Mouse (Mus musculus): Measurements from ENCODE around the gene Gna13. TPM values are rescaled to one million over a fixed set of nuclear protein-coding genes. Genes with fewer than 3 reads are reported as not detected.

Gene Gna13
- total and polyA plus RNA-seq, 3 experiments, result 51.0 to 102 (median 56.6) TPM

GRCm38 (mm10) chr11:109357171-109357570 lies 5.5 kb upstream of the Gna13 start:
- TF ChIP-seq CTCF (IDR thresholded peaks at IDR 0.05 in 2 of 3, conservative IDR thresholded peaks at IDR 0.05 in 1 of 3; ENCODE audit: control insufficient read depth in 1 of 3, insufficient read depth in 1 of 3, low read depth in 2 of 3, low read length in 3 of 3, poor library complexity in 1 of 3, severe bottlenecking in 1 of 3), result no peak
- TF ChIP-seq TBP (IDR thresholded peaks at IDR 0.05; ENCODE audit: low read depth, low read length), result no peak
- no peak for TF ChIP-seq TCF12 (IDR thresholded peaks at IDR 0.05; ENCODE audit: low read depth, low read length)
- no peak for TF ChIP-seq MYC (IDR thresholded peaks at IDR 0.05; ENCODE audit: low read depth, low read length)
- TF ChIP-seq POLR2A (IDR thresholded peaks at IDR 0.05; ENCODE audit: control insufficient read depth in 1 of 2, insufficient read depth in 1 of 2, low read depth in 1 of 2, low read length in 2 of 2, poor library complexity in 1 of 2), result no peak
- no peak for TF ChIP-seq SIN3A (IDR thresholded peaks at IDR 0.05; ENCODE audit: low read length)
- no peak for TF ChIP-seq E2F4 (IDR thresholded peaks at IDR 0.05; ENCODE audit: borderline replicate concordance, low read depth, low read length)
- TF ChIP-seq ZNF384 (IDR thresholded peaks at IDR 0.05; ENCODE audit: low read depth, low read length), result no peak
- no peak for TF ChIP-seq RAD21 (IDR thresholded peaks at IDR 0.05; ENCODE audit: low read depth, low read length)
- TF ChIP-seq BHLHE40 (IDR thresholded peaks at IDR 0.05; ENCODE audit: borderline replicate concordance, low read depth, low read length), result no peak
- no peak for TF ChIP-seq MAX (IDR thresholded peaks at IDR 0.05; ENCODE audit: low read length)
- no peak for TF ChIP-seq TAL1 (IDR thresholded peaks at IDR 0.05; ENCODE audit: low read length)
- TF ChIP-seq CHD1 (IDR thresholded peaks at IDR 0.05; ENCODE audit: low read depth, low read length), result no peak
- no peak for TF ChIP-seq ZMIZ1 (IDR thresholded peaks at IDR 0.05; ENCODE audit: low read depth, low read length)
- no peak for TF ChIP-seq ZKSCAN1 (IDR thresholded peaks at IDR 0.05; ENCODE audit: low read depth, low read length)
- Histone ChIP-seq H3K27ac (ENCODE audit: control insufficient read depth, low read depth, low read length) (no peak overlapping the region), H3K79me2 (ENCODE audit: control insufficient read depth, insufficient read depth, low read length, poor library complexity) (peaks cover 3% of the 10 kb centered on the region; the same call in 1 of the 2 replicates), H3K36me3 (ENCODE audit: control insufficient read depth in 1 of 2, insufficient read depth in 2 of 2, low read length in 2 of 2) (peaks cover 0 to 25% of the 10 kb centered on the region in 2 experiments; a peak in 2 of 4 replicates), H3K27me3 (ENCODE audit: control insufficient read depth in 1 of 2, insufficient read depth in 2 of 2, low read length in 2 of 2) (no peaks in the 10 kb centered on the region), H3K4me3 (ENCODE audit: control insufficient read depth in 1 of 2, insufficient read depth in 1 of 2, low read depth in 2 of 2, low read length in 2 of 2) (no peak overlapping the region), H3K9me3 (replicated peaks; ENCODE audit: insufficient read depth, low read length) (no peaks in the 10 kb centered on the region), H3K9ac (ENCODE audit: control insufficient read depth, low read depth, low read length, poor library complexity, severe bottlenecking) (no peak overlapping the region), H3K4me1 (ENCODE audit: control insufficient read depth in 1 of 2, insufficient read depth in 2 of 2, low read length in 2 of 2) (peaks cover 26 to 27% of the 10 kb centered on the region in 2 experiments)
- DNase-seq (ENCODE audit: low read depth, low spot score), result no peak

- H3K9ac ChIP-seq (ENCODE audit: control insufficient read depth, low read depth, low read length, poor library complexity, severe bottlenecking), result no peak overlapping the region
- no peak for DNase-seq (ENCODE audit: low read depth, low spot score)
- no peaks in the 10 kb centered on the region for H3K9me3 ChIP-seq (replicated peaks; ENCODE audit: insufficient read depth, low read length)
- H3K79me2 ChIP-seq (ENCODE audit: control insufficient read depth, insufficient read depth, low read length, poor library complexity), result peaks cover 13% of the 10 kb centered on the region
- peak overlapping the region; percentile 8; the same call in 1 of the 2 replicates for H3K27ac ChIP-seq (ENCODE audit: control insufficient read depth, low read depth, low read length)
- H3K27me3 ChIP-seq (ENCODE audit: control insufficient read depth in 1 of 2, insufficient read depth in 2 of 2, low read length in 2 of 2), result no peaks in the 10 kb centered on the region
- peaks cover 18 to 21% of the 10 kb centered on the region in 2 experiments for H3K4me1 ChIP-seq (ENCODE audit: control insufficient read depth in 1 of 2, insufficient read depth in 2 of 2, low read length in 2 of 2)
- TF ChIP-seq ETS1 (IDR thresholded peaks at IDR 0.05; ENCODE audit: low read depth, low read length) (no peak), NELFE (IDR thresholded peaks at IDR 0.05; ENCODE audit: low read depth, low read length) (no peak), KAT2A (conservative IDR thresholded peaks at IDR 0.05; ENCODE audit: low read depth, low read length) (no peak), TCF12 (IDR thresholded peaks at IDR 0.05; ENCODE audit: low read depth, low read length) (no peak), BHLHE40 (IDR thresholded peaks at IDR 0.05; ENCODE audit: borderline replicate concordance, low read depth, low read length) (no peak), ZC3H11A (IDR thresholded peaks at IDR 0.05; ENCODE audit: low read depth, low read length) (no peak), POLR2AphosphoS2 (IDR thresholded peaks at IDR 0.05; ENCODE audit: low read length) (no peak), ZMIZ1 (IDR thresholded peaks at IDR 0.05; ENCODE audit: low read depth, low read length) (no peak), USF2 (IDR thresholded peaks at IDR 0.05; ENCODE audit: borderline replicate concordance in 1 of 2, insufficient read depth in 1 of 2, low read depth in 1 of 2, low read length in 2 of 2) (no peak), NRF1 (IDR thresholded peaks at IDR 0.05; ENCODE audit: insufficient read depth, low read depth, low read length, poor library complexity, severe bottlenecking) (no peak), ZNF384 (IDR thresholded peaks at IDR 0.05; ENCODE audit: low read depth, low read length) (no peak), HCFC1 (IDR thresholded peaks at IDR 0.05; ENCODE audit: low read depth, low read length) (no peak), MEF2A (IDR thresholded peaks at IDR 0.05; ENCODE audit: extremely low read depth, insufficient replicate concordance, low read depth, low read length, poor library complexity, severe bottlenecking) (no peak)
- H3K36me3 ChIP-seq (ENCODE audit: control insufficient read depth in 1 of 2, insufficient read depth in 2 of 2, low read length in 2 of 2), result peaks cover 0 to 17% of the 10 kb centered on the region in 2 experiments; a peak in 2 of 4 replicates
- no peak overlapping the region for H3K4me3 ChIP-seq (ENCODE audit: control insufficient read depth in 1 of 2, insufficient read depth in 1 of 2, low read depth in 2 of 2, low read length in 2 of 2)
These were observed 4.1 kb upstream of the Gna13 start for GRCm38 (mm10) chr11:109358549-109358948.

Measured in MEL (cell line).